ENCODE assay signal across 33 mouse cellular contexts in the genomic region with DNA sequence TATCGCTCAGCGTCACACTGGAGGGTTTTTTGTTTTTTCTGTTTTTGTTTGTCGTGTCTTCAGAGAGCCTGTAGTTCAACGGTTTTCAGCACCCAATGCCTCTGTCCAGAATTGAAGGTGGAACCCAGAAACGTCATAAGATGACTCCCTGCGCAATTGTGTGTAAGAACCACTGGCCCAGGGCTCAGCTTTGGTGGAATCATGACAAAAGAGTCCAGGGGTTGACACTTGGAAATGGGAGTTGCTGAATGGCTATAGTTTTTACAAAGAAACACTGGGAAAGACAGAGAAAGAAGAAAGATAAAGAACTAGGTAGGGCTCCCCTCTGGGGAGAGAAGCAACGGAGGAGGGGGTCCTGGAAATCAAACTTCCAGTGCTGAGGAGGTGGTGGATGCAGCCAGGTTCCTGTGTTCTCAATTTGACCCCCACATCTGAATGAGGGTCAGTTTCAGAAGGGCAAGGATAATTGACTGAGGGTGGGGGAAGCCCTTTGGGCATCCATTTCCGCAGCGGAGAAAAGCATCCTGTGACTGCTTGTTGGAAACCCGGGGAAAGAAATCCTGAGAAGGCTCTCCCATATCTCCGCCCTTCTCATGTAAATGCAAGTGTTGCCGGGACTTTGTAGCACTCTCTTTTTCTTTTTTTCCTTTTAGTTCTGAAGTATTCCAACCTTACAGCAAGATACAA. TPM values are rescaled to one million over a fixed set of nuclear protein-coding genes. Genes with fewer than 3 reads are reported as not detected.
A peak's percentile ranks its signal among the peaks of the same experiment; 100 is the strongest.
DNase-seq lines count a peak whose midpoint lies in the region; ATAC-seq and TF ChIP-seq lines count a peak whose summit lies in the region.
"Had no signal": no experiment of that assay in that cellular context is flagged by ENCODE, and none has a peak within 500 bp of the region (broad histone marks: within the 10 kb centered on the region; RNA-seq: fewer than 3 reads in every experiment).

No protein-coding gene starts in this region.

- peak; percentile 17 for TF ChIP-seq POLR2A in ES-Bruce4 (IDR thresholded peaks at IDR 0.05; ENCODE audit: insufficient read depth, low read length)
- no peak for TF ChIP-seq POLR2A in cerebellum, adult 2 months (IDR thresholded peaks at IDR 0.05; ENCODE audit: borderline replicate concordance, insufficient read depth, low read length)

- no peak overlapping the region for H3K4me2 ChIP-seq in kidney, postnatal 0 days (ENCODE audit: low read length)
- H3K4me2 ChIP-seq: embryonic facial prominence, embryonic 12.5 days; embryonic facial prominence, embryonic 15.5 days; forebrain, embryonic 12.5 days; forebrain, embryonic 15.5 days; heart, embryonic 13.5 days; hindbrain, embryonic 14.5 days had no signal

- H3K36me3 ChIP-seq in kidney, postnatal 0 days (ENCODE audit: insufficient read depth, low read length), result no peaks in the 10 kb centered on the region
- H3K36me3 ChIP-seq in ES-Bruce4 (ENCODE audit: control insufficient read depth, insufficient read depth, low read length, poor library complexity, severe bottlenecking), result no peaks in the 10 kb centered on the region
- H3K36me3 ChIP-seq: embryonic facial prominence, embryonic 12.5 days; embryonic facial prominence, embryonic 15.5 days; forebrain, embryonic 12.5 days; forebrain, embryonic 15.5 days; G1E; heart, embryonic 13.5 days had no signal

- DNase-seq in kidney, postnatal 0 days (ENCODE audit: low spot score), result peak; percentile 14
- DNase-seq in kidney, adult 8-10 months, result no peak
- peak; percentile 84 for DNase-seq in R1 (ENCODE audit: low read depth, low spot score)
- DNase-seq in left cerebral cortex, adult 9 months (ENCODE audit: low spot score in 2 of 2), result no peak
- DNase-seq in spleen, adult 12 weeks (ENCODE audit: low spot score), result no peak
- no peak for DNase-seq in cerebellum, adult 2 months
- DNase-seq: adrenal gland, postnatal 10 days; adrenal gland, postnatal 36 days; cerebellum, adult 18-20 months; cerebellum, adult 9-11 months; cerebellum, postnatal 25 days; gastrocnemius, postnatal 14 days; heart, adult 11 months; heart, postnatal 14 days; heart, postnatal 4 days; kidney, adult 18-20 months had no signal

- no peak for TF ChIP-seq CTCF in kidney, postnatal 0 days (IDR thresholded peaks at IDR 0.05; ENCODE audit: low read depth)
- TF ChIP-seq CTCF in ES-Bruce4 (IDR thresholded peaks at IDR 0.05; ENCODE audit: low read depth, low read length), result no peak
- no peak for TF ChIP-seq CTCF in cerebellum, adult 2 months (IDR thresholded peaks at IDR 0.05; ENCODE audit: borderline replicate concordance, insufficient read depth, low read depth, low read length)

- H3K27ac ChIP-seq in kidney, postnatal 0 days, result no peak overlapping the region
- H3K27ac ChIP-seq in ES-Bruce4 (ENCODE audit: insufficient read depth, low read length), result peak overlapping the region; percentile 78
- H3K27ac ChIP-seq in cerebellum, adult 2 months (ENCODE audit: insufficient read depth, low read length), result no peak overlapping the region
- H3K27ac ChIP-seq: embryonic facial prominence, embryonic 12.5 days; embryonic facial prominence, embryonic 15.5 days; forebrain, embryonic 12.5 days; forebrain, embryonic 15.5 days; heart, embryonic 13.5 days; hindbrain, embryonic 14.5 days; hindbrain, postnatal 0 days had no signal

- H3K9ac ChIP-seq in kidney, postnatal 0 days (ENCODE audit: low read depth, low read length), result no peak overlapping the region
- H3K9ac ChIP-seq in ES-Bruce4 (ENCODE audit: low read depth, poor library complexity, severe bottlenecking), result no peak overlapping the region
- H3K9ac ChIP-seq: embryonic facial prominence, embryonic 12.5 days; embryonic facial prominence, embryonic 15.5 days; forebrain, embryonic 12.5 days; forebrain, embryonic 15.5 days; heart, embryonic 13.5 days; hindbrain, embryonic 14.5 days had no signal

- peak; percentile 94 for TF ChIP-seq EP300 in ES-Bruce4 (IDR thresholded peaks at IDR 0.05; ENCODE audit: insufficient read depth, low read depth, low read length)

- no peak overlapping the region for H3K4me3 ChIP-seq in kidney, postnatal 0 days (replicated peaks; ENCODE audit: low read depth, low read length)
- H3K4me3 ChIP-seq in ES-Bruce4 (ENCODE audit: low read depth, low read length), result no peak overlapping the region
- no peak overlapping the region for H3K4me3 ChIP-seq in cerebellum, adult 2 months (replicated peaks; ENCODE audit: insufficient read depth, low read depth, low read length)
- H3K4me3 ChIP-seq: embryonic facial prominence, embryonic 12.5 days; embryonic facial prominence, embryonic 15.5 days; forebrain, embryonic 12.5 days; forebrain, embryonic 15.5 days; heart, embryonic 13.5 days had no signal

- no peaks in the 10 kb centered on the region for H3K27me3 ChIP-seq in kidney, postnatal 0 days (ENCODE audit: insufficient read depth, low read length)
- H3K27me3 ChIP-seq in ES-Bruce4 (ENCODE audit: control insufficient read depth, insufficient read depth, low read length, poor library complexity, severe bottlenecking), result no peaks in the 10 kb centered on the region
- H3K27me3 ChIP-seq in cerebellum, adult 2 months (ENCODE audit: control insufficient read depth, insufficient read depth, low read length), result no peaks in the 10 kb centered on the region
- H3K27me3 ChIP-seq: Patski had no signal

- H3K4me1 ChIP-seq in kidney, postnatal 0 days (replicated peaks; ENCODE audit: insufficient read depth, low read length), result no peaks in the 10 kb centered on the region
- H3K4me1 ChIP-seq in ES-Bruce4 (ENCODE audit: control insufficient read depth, insufficient read depth, low read length), result peaks cover 25% of the 10 kb centered on the region
- peaks cover 19% of the 10 kb centered on the region for H3K4me1 ChIP-seq in cerebellum, adult 2 months (ENCODE audit: control insufficient read depth, insufficient read depth, low read length)
- H3K4me1 ChIP-seq: embryonic facial prominence, embryonic 12.5 days had no signal

- ATAC-seq in kidney, postnatal 0 days (replicated peaks; ENCODE audit: low FRiP score, low read depth), result no peak
- ATAC-seq: activated CD4-positive, CD25-positive, alpha-beta regulatory T cell, adult 4 months; CD4-positive, CD25-positive, alpha-beta regulatory T cell, adult 4 months; forebrain, embryonic 15.5 days; hindbrain, postnatal 0 days; inflammation-experienced regulatory T-cells, adult 6 months; intestine, embryonic 16.5 days; Patski had no signal

- H3K9me3 ChIP-seq in kidney, postnatal 0 days (replicated peaks; ENCODE audit: low read length), result no peaks in the 10 kb centered on the region
- H3K9me3 ChIP-seq in ES-Bruce4 (replicated peaks; ENCODE audit: control insufficient read depth, insufficient read depth, low read length, poor library complexity, severe bottlenecking), result no peaks in the 10 kb centered on the region; the same call in 1 of the 2 replicates
- H3K9me3 ChIP-seq: embryonic facial prominence, embryonic 12.5 days; embryonic facial prominence, embryonic 15.5 days; forebrain, embryonic 12.5 days; forebrain, embryonic 15.5 days had no signal

- whole genome bisulfite sequencing in kidney, postnatal 0 days, result 39% methylated on average over 12 of the region's 12 CpGs
- WGBS in cerebellum, adult 2 months, result 63% methylated on average over 12 of the region's 12 CpGs

RNA-seq across cellular contexts. Expression of gene Lep, which starts 34.1 kb away (rescaled TPM):
- polyA plus RNA-seq in kidney, postnatal 0 days (2015; fragmentation: Nextera tagmentation; extraction: Ambion mirVana), result not detected in 2 replicates
- not detected in 2 replicates for polyA plus RNA-seq in ES-Bruce4 (2011; ENCODE audit: insufficient read depth, insufficient read length, low read depth, missing spikeins)
- not detected in 2 replicates for polyA plus RNA-seq in cerebellum, adult 2 months (2012; rRNA removed)
- polyA plus RNA-seq: activated CD4-positive, CD25-positive, alpha-beta regulatory T cell, adult 4 months; C2C12; CD4-positive, CD25-positive, alpha-beta regulatory T cell, adult 4 months; embryonic facial prominence, embryonic 12.5 days; embryonic facial prominence, embryonic 15.5 days; forebrain, embryonic 12.5 days; forebrain, embryonic 15.5 days; G1E; heart, embryonic 13.5 days; heart, embryonic 16.5 days; hindbrain, embryonic 11.5 days; hindbrain, embryonic 14.5 days; hindbrain, postnatal 0 days; inflammation-experienced regulatory T-cells, adult 6 months; intestine, embryonic 16.5 days had no signal

Comparison
In these comparisons a context has a peak if more than half of its experiments do, and no peak if none do; other contexts are left out.
1. DNase-seq: peak in kidney, postnatal 0 days (single experiment) and R1 (single experiment); none in kidney, adult 8-10 months (0 of 2), left cerebral cortex, adult 9 months (0 of 2), spleen, adult 12 weeks (single experiment) and cerebellum, adult 2 months (0 of 2).